Mouse (Mus musculus) ES-E14 (cell line): ENCODE data around the gene Ccnb1.

Source experiments
- CHD2 ChIP-seq: IDR thresholded peaks from 2 replicates; pipeline ENCODE4 v1.6.1; 2014; ENCODE audit warnings: mild to moderate bottlenecking, low read depth, low read length, inconsistent platforms
- HCFC1 ChIP-seq: IDR thresholded peaks from 2 replicates; pipeline ENCODE4 v1.6.1; 2012; ENCODE audit warnings: low read length, inconsistent platforms, borderline replicate concordance; ENCODE audit not compliant: insufficient read depth
- MAFK ChIP-seq: IDR thresholded peaks from 2 replicates; pipeline ENCODE4 v1.6.1; 2014; ENCODE audit warnings: mild to moderate bottlenecking, low read depth, low read length, inconsistent platforms; ENCODE audit not compliant: insufficient read depth
- ZC3H11A ChIP-seq: IDR thresholded peaks from 2 replicates; pipeline ENCODE4 v1.6.1; 2012; ENCODE audit warnings: low read depth, mild to moderate bottlenecking, inconsistent platforms, low read length, borderline replicate concordance
- ZNF384 ChIP-seq: IDR thresholded peaks from 2 replicates; pipeline ENCODE4 v1.6.1; 2012; ENCODE audit warnings: low read depth, low read length, inconsistent platforms

DNA sequence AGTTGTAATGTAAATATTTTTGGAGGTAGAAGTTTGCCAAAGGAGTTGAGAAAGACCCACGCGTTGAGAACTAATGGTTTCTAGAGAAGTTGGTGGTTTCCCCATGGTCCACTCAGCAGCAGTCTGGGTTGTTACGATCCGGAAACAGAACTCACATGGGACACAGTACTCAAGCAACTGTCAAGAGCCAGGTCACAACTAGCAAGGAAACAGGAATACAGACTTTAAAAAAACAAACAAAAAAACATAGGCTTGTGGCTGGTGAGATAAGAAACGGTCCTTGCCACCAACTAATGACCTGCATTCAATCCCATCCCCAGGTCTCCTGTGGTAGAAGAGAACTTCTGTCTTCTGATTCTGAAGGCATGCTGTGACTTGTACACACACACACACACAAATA lies 35.6 kb downstream of the Ccnb1 start:
- TF ChIP-seq ZC3H11A: no peak
- TF ChIP-seq CHD2: no peak
- no peak for TF ChIP-seq MAFK
- TF ChIP-seq HCFC1: no peak
- TF ChIP-seq ZNF384: no peak
